Mouse (Mus musculus) thymus, postnatal 36 days (tissue): ENCODE results near the gene Otud3.
"Not testable (repeated sequence)": the region's sequence is repeated elsewhere in the genome, so short reads cannot be mapped to it uniquely, and the experiment has no call there.

Source experiments
- DNase-seq, 2 experiments: peaks; one replicate each; pipeline ENCODE4 v3.0.0; 2022; ENCODE audit warnings: mixed read lengths in 2 of 2

Gene Otud3

DNA sequence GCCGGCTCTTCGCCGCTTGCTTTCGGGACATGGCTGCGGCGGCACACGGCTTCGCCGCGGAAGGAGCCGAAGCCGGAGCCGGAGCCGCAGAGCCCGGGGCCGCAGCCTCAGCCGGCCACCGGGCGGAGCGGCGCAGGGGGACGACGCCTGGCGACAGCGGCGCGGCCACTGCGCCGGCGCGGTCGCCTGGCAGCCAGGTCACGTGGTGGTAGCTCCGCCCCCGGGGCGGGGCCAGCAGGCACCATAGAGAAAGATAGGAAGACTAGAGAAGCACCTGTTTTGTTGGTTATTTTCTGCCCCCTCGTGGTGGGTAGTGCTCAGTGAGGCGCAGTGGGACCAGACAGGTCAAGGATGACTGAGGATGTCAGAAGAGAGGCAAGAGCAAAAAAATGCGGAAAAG lies at the start of gene Otud3:
Gene Otud3, minus strand, starts transcription at position 149 of the 400 bp plus-strand sequence.
- DNase-seq, result peak; percentile 96 to 97

DNA sequence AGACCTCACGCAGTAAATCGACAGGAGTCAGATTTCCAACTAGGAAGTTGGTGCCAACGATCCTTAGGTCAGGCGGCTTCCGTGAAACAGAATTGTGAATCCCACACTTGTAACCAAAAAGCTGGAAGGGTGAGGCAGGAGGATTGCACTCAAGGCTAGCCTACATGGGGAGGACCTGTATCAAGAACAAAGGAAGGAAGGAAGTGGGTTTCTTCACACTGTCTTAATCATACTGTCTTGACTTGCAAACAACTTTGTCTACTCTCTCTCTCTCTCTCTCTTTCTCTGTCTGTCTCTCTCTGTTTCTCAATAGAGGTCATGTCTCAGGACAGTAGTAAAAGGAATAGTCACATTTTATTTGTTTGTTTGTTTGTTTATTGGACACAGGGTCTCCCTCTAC lies 49.0 kb upstream of the Otud3 start:
- no peak for DNase-seq

DNA sequence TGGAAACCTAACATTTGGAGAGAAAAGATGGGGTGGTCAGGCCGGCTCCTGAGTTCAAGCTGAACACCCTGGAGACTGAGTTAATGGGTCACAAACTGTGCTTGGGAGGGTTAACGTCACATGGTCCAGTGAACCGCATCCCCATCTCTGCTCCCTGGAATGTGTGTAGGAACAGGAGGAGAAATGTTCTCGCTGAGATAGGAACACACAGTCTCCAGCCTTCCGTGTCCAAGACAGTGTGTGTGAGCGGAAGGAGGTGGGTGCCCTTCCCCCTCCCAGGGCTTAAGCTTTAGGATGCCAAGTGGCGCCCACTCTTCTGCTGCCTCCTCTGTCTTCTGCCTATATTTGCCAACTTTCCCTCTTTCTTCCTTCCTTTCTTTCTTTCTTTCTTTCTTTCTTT lies 46.2 kb upstream of the Otud3 start:
- no peak for DNase-seq

DNA sequence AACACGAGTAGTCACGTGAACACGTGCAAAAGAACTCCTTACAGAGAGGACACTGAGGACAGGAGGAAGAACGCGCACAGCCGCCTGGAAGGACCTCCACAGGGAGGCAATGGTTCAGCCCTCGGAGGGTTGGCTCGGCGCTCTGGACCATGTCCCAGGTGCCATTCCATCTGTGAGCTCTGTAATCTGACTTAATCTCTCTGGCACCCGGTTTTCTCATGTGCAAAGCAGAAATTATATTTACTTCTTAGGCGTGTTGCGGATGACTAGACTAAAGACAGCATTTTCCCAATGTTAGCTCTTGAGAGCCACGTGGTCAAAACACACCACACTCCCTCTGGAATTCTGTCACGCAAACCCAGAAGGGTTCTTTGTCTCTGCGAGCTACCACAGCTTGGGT lies 45.4 kb upstream of the Otud3 start:
- no peak for DNase-seq

DNA sequence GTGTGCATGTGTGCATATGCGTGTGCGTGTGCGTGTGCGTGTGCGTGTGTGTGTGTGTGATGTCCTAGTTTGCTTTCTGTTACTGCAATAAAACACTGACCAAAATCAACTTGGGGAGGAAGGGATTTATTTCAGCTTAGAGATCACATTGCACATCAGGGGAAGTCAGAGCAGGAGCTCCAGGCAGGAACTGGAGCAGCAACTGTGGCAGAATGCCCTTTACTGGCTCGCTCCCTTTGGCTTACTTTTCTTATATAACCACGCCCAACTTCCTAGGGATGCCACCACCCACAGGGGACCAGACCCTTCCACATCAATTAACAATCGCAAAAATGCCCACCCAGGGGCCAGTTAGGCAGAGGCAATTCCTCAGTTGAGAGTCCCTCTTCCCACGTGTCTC lies 44.9 kb upstream of the Otud3 start:
- no peak for DNase-seq

DNA sequence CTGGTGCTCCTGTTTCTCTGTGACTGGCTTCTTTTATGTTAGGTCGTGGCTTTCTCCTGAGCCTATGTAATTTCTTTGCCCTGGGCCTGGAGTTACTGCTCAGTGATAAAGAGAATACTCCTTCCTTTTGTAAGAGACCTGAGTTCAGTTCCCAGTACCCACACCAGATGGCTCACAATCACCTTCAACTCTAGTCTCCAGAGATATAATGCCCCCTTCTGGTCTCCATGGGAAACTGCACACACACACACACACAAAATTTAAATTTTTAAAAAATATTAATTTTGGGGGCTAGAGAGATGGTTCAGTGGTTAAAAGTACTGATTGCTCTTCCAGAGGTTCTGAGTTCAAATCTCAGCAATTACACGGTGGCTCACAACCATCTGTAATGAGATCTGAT lies 34.5 kb upstream of the Otud3 start:
- DNase-seq, result no peak

DNA sequence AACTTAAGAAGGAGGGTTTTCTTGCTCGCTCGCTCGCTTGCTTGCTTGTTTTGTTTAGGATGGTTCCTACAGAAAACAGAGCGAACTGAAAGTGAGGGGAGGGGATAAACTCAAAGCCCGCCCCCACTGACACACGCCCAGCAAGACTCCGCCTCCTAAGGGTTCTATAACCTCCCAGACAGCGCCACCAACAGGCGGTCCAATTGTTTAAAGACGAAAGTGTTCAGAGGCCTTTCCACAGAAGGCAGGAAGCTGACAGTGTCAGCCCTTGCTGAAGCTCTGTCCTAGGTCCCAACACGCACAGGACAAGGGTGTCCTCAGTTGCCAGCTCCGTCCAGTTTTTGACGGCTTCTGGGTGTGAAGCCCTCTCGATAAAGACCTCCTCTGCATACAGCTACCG lies 30.0 kb upstream of the Otud3 start:
- peak; percentile 88 to 89 for DNase-seq

DNA sequence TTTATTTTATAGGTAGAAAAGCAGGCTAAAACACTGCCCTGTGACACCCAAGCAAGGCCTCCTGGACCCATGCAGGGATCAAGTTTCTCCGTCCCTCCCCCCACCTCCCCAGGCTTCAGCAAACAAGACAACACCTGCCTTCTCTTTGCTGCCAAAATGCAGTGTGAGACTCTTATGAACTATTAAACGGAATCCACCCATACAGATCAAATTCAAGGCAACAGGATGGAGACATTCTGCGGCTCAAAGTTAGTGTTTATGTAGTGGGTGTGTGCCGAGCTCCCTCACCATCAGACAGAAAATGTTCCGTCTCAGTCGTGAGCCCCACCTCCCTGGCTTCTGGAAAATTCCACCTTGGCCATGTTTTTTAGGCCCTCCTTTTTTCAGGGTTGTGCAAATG lies 28.2 kb upstream of the Otud3 start:
- DNase-seq, result no peak

DNA sequence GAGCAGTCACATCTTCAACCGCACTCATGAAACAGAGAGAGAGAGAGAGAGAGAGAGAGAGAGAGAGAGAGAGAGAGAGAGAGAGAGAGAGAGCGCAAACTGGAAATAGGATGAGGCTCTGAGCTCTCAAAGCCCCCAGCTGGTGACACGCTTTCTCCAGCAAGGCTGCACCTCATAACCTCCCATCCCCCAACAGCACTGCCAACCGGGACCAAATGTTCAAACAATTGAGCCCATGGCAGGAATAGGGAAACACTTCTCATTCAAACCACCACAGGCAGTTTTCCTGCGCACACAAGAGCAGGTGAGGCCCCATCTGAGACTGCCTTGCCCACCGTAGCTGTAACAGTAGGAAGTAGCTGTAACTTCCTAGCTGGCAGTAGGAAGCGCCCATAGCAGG lies 27.7 kb upstream of the Otud3 start:
- DNase-seq, result peak; percentile 26 to 48

DNA sequence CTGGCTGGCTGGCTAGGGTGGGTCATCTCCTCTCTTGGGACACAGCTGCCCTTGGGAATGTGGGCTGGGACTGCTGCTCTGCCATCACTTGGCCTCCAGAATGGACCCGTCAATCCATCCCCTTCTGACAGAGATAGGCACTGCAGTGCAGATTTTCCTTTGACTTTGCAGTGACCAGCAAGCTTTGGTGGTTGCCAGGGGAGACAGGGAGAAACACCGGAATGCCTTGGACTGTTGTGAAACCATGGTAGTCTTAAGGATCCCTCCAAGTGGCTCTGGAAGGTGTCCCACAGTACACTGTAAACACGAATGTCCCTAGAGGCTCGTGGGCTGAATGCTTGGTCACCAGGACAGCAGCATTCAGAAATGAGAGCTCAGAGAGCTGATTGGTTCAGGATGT lies 25.7 kb upstream of the Otud3 start:
- DNase-seq, result no peak

DNA sequence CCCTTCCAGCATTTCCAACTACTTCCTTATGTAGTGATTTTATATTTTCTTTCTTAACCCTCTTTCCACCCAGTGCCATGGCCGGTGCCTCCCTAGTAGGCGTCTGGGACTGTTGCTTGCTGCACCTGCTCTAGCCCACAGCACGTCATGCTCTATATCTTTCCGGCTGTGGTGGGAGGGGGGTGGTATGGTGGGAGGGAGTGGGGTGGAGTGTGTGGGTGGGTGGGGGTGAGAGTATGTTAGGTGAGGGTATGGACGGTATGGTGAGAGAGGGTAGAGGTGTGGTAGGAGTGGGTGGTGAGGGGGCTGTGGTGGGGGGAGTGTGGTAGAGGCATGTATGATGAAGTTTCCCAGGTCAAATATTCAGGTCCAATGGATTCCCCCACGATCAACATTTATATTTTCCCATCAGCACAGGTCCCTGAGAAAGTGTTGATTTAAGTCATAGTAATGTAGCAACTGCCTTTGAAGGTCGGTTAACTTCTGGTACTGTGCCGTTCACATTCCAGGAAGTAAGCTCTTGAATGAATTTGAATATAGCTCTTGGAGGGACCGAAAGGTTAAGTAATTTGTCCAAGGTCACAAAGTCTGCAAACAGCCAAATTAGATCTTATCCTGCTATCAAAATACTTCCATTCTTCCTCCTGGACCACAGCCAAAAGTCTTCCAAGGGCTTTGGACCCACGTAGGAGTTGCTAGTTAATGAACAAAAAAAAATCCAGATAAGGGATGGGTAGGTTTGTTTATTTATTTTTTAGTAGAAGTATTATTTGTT lies 24.9 kb upstream of the Otud3 start:
- DNase-seq, result peak; percentile 7 to 48

DNA sequence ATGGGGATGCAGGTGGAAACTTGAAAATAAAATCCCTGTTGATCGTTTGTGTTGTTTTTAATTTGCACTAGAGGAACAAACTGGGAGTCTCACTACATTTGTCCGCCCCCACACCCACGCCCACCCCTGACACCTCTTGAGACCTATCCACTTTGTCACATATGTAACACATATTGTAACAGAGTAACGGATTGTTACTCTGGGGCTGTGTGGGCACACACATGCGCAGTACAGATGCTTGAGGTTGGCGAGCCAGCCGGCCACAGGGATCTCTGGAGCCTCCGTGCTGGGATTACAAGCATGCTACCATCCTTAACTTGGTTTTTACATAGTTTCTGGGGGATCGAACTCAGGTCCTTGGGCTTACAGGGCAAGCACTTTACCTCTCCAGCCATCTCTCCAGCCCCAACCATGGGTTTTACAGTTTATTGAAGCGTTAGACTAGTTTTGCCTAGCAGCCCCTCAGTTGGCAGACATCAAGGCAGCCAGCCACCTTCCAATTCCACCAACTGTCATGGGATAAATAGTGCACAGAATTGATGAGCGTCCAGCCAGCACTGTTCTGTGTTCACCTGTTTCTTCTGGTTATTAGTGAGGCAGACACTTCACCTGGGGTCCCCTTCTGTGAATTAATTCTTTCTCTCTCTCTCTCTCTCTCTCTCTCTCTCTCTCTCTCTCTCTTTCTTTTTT lies 20.9 kb upstream of the Otud3 start:
- DNase-seq, result no peak

DNA sequence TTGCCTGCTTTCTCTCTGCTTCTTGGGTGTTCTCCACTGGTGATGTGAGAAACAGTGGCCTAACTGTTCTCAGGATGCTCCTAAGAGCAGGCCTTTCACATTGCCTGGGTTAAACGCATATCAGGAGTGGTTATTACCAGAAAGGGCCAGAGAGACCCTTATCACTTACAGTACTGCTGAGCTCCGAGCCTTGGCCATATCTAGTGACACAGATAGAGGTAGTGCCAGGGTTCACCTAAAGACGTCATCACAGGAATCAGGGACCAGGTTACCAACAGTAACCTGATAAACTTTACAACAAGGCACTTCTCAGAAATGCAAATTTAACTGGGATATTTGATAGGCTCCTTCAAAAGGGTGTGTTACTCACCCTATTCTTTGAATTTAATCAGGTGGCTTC lies 20.1 kb upstream of the Otud3 start:
- DNase-seq, result no peak

DNA sequence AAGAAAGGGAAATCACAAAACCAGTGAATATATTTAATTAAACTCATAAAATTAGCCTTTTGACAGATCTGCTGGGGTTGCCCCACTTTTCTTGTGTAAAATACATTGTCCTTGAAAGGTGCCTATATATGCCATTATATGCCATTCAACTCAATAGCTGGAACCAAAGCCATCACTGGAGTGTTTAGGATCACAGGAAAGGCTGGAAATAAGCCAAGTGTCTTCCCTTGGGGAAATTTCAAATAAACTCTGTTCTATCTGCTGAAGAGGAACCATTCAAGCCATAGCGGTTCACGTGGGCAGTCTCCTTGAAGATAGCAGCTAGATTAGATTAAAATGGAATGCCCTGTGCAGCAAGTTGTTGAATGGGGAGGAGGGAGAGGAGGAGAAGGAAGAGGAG lies 11.8 kb upstream of the Otud3 start:
- DNase-seq, result no peak

DNA sequence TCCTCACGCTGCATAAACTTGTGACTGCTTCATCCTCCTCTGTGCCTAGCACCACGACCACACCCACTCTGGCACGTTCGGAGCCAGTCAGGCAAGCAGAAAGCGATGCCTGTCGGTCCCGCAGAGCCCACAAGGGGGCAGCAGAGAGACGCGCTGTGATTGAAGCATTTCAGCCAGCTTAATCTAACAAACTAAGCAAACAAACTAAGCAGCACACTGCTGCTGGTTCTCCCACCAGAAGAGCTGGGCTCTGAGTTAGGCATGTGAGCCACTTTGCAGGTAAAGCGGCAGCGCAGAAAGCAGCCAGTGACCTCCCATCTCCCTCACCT lies 8.3 kb upstream of the Otud3 start:
- DNase-seq, result peak; percentile 88 to 94

DNA sequence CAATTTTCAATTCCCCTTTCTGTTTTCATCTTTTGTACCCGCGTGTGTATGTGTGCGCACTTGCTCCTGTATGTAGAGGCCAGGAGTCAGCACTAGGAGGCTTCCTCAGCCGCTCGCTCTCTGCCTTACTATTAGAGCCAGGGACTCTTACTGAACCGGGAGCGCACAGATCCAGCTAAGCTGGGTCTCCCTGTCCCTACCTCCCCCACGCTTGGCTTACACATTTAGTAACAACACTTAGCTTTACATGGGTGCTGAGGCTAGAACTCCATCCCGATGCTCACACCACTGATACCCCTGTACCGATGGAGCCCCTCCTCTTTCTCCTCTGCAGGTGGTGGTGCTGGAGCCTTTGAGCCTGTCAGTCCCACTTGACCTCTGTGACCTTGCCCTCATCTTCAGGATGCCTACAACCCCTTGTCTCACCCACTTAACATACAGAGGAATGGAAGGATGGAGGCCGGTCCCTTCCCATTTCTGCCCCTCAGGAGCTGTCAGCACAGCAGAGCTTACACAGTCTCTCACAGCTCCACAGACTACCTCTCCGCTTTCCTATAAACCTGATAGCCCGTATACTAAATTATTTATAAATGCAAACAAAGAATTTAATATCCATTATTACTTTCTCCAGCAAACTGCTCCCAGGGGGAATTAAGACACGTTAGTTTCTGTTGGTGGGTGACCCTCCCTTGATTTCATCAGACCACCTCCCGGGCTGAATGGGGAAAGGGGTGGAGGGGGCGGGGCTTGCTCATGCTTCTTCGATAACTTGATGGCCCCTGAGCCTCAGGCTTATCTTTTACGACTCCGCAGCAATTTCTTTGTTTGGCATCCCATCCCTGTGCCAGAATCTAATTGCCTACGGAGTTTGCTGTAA lies 7.7 kb upstream of the Otud3 start:
- DNase-seq, result no peak

DNA sequence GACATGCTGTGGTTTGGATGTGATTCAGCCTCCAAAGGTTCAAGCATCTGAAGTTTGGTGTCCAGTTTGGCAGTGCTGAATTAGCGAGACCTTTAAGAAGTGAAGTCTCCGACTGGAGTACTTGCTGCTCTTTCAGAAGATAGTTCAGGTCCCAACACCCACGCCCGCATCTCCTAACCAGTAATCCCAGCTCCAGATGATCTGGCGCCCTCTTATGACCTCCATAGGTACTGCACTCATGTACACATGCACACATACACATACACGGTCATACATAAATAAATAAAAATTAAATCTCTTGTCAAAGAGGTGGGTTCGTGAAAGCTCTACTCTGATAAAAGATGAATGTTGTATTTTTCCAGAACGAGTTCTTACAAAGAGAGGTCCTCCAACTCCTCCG lies 3.5 kb upstream of the Otud3 start:
- DNase-seq, result no peak

DNA sequence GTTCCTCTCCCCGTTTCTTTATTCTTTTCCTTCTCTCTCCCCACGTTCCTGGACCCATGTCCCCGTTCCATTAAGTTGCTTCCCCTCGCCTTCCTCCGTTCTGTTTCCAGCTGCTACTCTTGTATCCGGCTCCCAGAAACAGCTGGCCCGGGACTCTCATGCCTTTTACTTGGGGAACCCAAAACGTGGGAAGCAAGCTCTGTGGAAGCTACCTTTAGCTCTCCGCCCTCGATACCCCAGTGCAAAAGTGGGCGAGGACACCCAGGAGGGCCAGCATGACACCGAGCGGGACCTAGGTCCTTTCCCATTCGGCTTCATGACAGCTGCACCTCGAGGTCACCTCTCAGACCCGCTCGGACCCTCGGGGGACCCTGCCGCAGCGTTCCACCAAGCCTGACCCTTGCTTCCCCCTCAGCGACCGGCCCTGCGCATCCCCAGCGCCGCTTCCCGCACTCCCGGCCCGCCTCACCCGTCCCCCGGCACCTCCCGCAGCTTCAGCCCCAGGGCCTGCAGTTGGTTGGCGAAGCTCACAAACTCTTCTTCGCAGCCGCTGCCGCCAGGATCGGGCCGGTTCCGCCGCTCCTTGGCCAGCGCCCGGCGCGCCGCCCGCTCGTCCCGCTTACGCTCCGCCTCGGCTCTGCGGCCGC lies 481 bp downstream of the Otud3 start:
- DNase-seq, result no peak

DNA sequence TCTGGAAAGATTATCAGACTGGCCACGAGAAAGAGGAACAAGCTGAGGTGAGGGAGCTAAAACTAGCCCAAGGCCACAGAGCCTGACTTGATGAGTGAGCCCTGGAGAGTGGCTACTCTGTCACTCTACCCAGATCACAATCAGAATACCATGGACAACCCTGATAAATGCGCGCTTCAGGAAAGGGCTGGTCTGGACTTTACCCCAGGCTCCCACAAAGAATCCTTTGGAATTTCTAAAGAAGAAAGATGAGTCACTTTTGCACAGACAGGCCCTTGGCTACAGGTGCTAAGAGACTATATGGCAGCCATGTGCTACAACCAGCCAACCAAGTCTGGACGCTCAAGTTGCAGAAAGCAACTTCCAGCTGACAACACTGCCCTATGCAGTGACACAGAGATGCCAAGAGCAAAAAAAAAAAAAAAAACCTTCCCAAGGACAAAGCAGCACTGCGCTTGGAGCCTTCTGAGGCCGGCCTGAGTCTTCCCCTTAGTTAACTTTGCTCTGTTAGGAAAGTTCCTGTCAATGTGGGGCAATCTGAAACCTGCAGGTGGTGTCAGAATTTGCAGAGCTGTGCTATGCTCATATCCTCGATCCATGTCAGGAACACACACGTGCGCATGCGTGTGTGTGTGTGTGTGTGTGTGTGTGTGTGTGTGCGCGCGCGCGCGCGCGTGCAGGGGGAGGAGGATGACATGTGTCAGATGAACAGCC lies 8.0 kb downstream of the Otud3 start:
- no peak for DNase-seq

DNA sequence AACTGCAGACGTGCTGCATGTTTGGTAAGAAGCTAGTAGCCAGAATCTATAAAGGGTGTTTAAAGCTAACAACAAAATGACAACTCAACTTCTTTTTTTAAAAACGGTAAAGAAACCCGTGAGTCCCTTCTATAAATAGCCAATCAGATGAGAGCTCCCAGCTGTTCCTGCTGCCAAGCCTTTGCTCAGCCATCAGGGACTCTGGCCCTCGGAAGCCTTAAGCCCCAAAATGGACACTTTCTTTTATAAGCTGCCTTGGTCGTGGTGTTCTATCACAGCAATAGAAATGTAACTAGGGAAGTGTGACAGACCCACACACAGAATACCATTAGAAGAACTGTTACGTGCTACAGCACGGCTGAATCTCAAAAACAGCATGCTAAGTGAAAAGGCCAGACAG lies 14.4 kb downstream of the Otud3 start:
- DNase-seq, result no peak

DNA sequence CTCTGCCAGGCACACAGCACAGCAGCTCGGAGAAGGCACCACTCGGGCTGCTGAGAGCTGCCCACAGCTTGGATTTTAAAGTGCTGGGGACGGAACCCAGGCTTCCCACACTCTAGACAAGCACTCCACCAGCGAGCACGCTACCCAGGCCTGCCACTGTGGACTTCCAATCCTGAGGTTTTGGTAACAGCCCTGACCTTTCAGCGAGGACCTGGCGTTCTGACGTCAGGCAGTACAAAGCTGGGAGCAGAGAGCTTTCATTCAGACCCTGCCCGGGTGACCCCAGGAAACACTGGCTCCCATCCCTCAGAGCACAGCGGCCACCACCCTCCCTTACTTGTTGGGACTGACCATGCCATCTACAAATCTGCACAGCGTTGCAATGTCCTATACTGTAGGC lies 20.0 kb downstream of the Otud3 start:
- DNase-seq, result not testable (repeated sequence)

DNA sequence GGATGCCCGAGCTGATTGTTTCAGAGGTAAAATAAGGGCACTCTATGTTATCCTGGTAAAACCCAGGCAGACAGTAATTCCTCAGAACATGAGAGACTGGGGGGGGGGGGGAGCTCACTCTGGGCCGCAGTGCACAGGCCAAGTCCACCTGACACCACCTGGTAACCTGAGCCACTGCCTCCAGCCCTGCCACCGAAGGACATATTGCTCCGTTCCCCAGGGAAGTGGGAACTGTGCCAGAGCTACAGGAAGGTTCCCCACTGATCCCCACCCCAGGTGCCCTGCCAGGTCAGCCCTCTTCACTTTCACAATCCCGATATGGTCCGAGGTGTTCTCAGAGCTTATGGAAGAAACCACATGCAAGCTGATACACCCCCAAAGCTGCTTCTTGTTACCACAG lies 21.1 kb downstream of the Otud3 start:
- DNase-seq, result no peak

DNA sequence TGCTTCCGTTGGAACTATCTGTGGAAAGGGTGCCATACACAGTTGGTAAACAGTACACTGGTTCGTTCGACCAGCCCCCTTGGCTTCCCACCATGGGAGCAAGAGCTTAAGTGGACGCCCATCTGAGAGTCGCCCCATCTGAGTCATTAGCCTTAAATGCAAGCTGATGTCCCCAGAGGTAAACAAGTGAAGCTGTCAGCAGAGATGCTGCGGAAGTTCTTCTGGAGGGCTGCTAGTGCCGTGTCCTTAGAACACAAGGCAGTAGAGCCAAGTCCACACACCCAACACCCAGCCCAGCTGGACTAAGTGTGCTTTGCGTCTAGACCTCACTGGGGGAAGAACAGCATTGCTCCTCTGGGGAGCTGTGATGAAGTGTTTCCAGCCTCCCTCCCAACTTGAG lies 24.1 kb downstream of the Otud3 start:
- no peak for DNase-seq
